Mouse (Mus musculus): Measurements from ENCODE around the gene Slc16a6. TPM values are rescaled to one million over a fixed set of nuclear protein-coding genes. Genes with fewer than 3 reads are reported as not detected.
A peak's percentile ranks its signal among the peaks of the same experiment; 100 is the strongest.
"Not testable (repeated sequence)": the region's sequence is repeated elsewhere in the genome, so short reads cannot be mapped to it uniquely, and the experiment has no call there.

Gene Slc16a6
- polyA plus RNA-seq, 1 experiment from 2014 or later: 7.0 TPM

DNA sequence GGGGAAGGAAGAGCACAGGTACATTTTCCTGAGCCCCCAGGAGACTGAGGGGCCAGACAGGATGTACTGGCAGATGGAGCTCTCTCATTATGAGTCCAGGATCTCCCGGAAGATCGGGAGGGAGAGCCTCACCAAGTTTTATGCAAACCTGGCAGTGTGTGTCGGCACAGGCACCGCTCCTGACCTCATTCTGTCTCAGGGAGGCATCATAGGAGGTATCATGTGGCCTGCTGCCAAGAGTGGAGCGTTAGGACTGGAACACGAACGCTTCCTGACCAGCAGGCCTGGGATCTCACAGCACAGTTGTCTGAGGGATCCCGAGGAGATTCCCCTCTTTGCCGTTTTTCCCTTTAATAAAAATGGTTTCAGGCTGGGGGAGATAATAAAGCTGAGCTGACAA is 31.6 kb upstream of the Slc16a6 start:
- Histone ChIP-seq H3K4me2 (ENCODE audit: low read depth, low read length) (no peak overlapping the region), H3K9me3 (replicated peaks; ENCODE audit: control insufficient read depth, low read length) (0 out of 2 replicates have a peak, but pooled peaks cover 4% of the 10 kb centered on the region), H3K36me3 (ENCODE audit: control insufficient read depth, insufficient read depth) (no peaks in the 10 kb centered on the region), H3K9ac (ENCODE audit: low read length) (no peak overlapping the region), H3K27me3 (ENCODE audit: control insufficient read depth, insufficient read depth, low read length) (no peaks in the 10 kb centered on the region), H3K4me1 (ENCODE audit: control insufficient read depth, insufficient read depth, low read length) (no peaks in the 10 kb centered on the region), H3K4me3 (ENCODE audit: low read length) (no peak overlapping the region), H3K27ac (ENCODE audit: low read length) (no peak overlapping the region)
- WGBS: 30% methylated on average over 9 of the region's 9 CpGs
- ATAC-seq (replicated peaks; ENCODE audit: extremely low read depth, insufficient read depth, low FRiP score): no peak

DNA sequence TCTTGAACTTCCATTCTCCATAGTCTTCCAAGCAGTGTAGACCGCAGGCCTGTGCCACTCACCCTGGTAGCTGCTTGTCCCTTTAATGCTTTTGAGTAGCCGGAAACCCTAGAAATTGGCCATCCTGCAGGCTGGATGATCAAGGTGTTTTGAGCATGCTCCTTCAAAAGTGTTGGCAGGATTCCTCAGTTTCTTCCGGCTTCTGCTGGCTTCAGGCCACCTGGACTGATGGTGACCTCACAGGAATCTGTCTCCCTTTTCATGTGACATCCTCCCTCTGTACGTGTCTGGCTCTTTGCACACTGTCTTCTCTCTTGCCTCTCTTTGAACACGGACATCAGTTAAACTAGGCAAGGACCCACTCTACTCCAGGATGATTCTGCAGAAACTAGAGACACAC is 26.8 kb upstream of the Slc16a6 start:
- WGBS: 71% methylated on average over 5 of the region's 5 CpGs
- ATAC-seq (replicated peaks; ENCODE audit: extremely low read depth, insufficient read depth, low FRiP score): no peak

DNA sequence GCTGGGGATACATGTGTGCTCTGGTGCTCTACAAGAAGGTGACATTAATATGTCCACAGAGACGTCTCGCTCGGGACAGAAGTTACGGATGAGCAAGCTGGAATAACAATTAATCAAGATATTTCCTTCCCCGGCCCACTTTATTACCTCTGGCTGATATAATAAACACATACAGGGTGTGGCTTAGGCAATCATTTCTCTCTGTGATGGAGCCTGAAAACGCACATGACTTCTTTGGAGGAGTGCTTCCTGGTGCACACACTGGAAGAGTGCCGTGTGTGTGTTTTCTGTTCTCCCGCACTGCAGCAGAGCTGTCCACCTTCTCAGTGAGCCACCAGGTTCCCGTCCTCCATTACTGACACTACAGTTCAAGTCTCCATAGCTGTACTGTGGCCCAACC is 24.6 kb upstream of the Slc16a6 start:
- no peaks in the 10 kb centered on the region for H3K9me3 ChIP-seq (replicated peaks; ENCODE audit: control insufficient read depth, low read length)
- no peak overlapping the region for H3K4me2 ChIP-seq (ENCODE audit: low read depth, low read length)
- H3K9ac ChIP-seq (ENCODE audit: low read length): no peak overlapping the region
- WGBS: 74% methylated on average over 9 of the region's 9 CpGs
- peaks cover 14% of the 10 kb centered on the region for H3K4me1 ChIP-seq (ENCODE audit: control insufficient read depth, insufficient read depth, low read length)
- ATAC-seq (replicated peaks; ENCODE audit: extremely low read depth, insufficient read depth, low FRiP score): no peak
- peak overlapping the region; percentile 5; the same call in 1 of the 2 replicates for H3K27ac ChIP-seq (ENCODE audit: low read length)
- no peak overlapping the region for H3K4me3 ChIP-seq (ENCODE audit: low read length)
- H3K36me3 ChIP-seq (ENCODE audit: control insufficient read depth, insufficient read depth): no peaks in the 10 kb centered on the region
- no peaks in the 10 kb centered on the region for H3K27me3 ChIP-seq (ENCODE audit: control insufficient read depth, insufficient read depth, low read length)

More for the DNA sequence above, 26.8 kb upstream of the Slc16a6 start:
- Histone ChIP-seq H3K27me3 (ENCODE audit: control insufficient read depth, insufficient read depth, low read length) (no peaks in the 10 kb centered on the region), H3K27ac (ENCODE audit: low read length) (no peak overlapping the region), H3K9me3 (replicated peaks; ENCODE audit: control insufficient read depth, low read length) (no peaks in the 10 kb centered on the region), H3K36me3 (ENCODE audit: control insufficient read depth, insufficient read depth) (no peaks in the 10 kb centered on the region), H3K4me3 (ENCODE audit: low read length) (no peak overlapping the region), H3K4me2 (ENCODE audit: low read depth, low read length) (no peak overlapping the region), H3K9ac (ENCODE audit: low read length) (no peak overlapping the region), H3K4me1 (ENCODE audit: control insufficient read depth, insufficient read depth, low read length) (peaks cover 7% of the 10 kb centered on the region)

DNA sequence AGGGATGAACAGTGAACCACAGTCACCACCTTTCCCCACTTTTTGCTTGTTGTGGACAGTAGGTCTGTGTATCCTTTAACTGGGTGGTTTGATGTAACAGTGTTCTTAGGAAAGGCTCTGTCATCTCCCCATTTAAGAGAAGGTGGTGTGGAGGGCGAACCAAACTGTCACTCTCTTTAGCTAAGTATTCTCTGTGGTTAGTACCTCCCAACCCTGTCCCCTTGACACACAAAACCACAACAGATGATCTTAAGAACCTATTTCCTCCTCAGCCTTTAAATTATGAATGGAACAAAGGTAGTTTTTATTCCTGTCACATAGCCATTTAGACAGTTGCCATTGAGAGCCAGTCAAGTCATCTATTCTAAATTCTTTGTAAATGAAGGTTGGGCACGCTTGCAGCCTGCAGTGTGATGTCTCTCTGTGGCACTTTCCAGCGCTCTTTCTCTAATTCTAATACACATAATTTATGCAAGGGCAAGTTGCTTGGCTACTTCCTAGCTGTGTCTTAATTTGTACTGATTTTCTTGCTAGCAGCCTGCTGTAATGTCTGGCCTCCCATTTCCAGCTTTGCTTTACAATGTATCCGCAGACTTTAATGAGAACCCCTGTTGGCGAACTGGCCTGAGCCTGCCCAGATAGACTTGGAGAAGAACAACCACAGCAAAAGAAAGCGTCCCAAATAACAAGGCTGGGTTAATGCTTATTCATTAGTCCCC is 23.8 kb upstream of the Slc16a6 start:
- Histone ChIP-seq H3K9ac (ENCODE audit: low read length) (no peak overlapping the region), H3K4me3 (ENCODE audit: low read length) (no peak overlapping the region), H3K4me1 (ENCODE audit: control insufficient read depth, insufficient read depth, low read length) (peaks cover 14% of the 10 kb centered on the region), H3K9me3 (replicated peaks; ENCODE audit: control insufficient read depth, low read length) (no peaks in the 10 kb centered on the region), H3K27ac (ENCODE audit: low read length) (no peak overlapping the region), H3K4me2 (ENCODE audit: low read depth, low read length) (no peak overlapping the region), H3K36me3 (ENCODE audit: control insufficient read depth, insufficient read depth) (no peaks in the 10 kb centered on the region), H3K27me3 (ENCODE audit: control insufficient read depth, insufficient read depth, low read length) (no peaks in the 10 kb centered on the region)
- WGBS: 84% methylated on average over 6 of the region's 6 CpGs
- no peak for ATAC-seq (replicated peaks; ENCODE audit: extremely low read depth, insufficient read depth, low FRiP score)

DNA sequence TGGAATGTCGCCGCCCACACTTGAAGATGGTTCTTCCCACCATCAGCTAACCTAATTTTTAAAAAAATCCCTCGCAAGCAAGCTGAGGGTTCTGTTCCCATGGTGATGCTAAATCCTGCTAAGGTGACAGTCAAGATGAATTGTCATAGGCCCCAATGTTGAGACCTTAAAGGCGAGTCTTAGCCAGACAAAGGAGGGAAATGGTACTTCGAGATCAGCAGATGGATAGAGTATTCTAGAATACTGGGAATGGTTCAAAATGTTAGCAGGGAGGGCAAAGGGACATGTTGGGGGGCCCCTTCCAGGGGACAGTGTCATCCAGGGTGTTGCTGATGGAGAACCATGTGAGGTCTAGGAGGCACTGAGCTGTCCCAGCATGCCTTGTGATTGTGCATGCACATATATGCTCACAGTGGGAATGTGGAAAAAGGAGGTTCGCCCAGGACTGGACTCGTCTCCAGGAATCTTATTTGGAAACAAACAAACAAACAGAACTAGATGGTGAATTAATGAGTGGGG is 23.1 kb upstream of the Slc16a6 start:
- Histone ChIP-seq H3K4me2 (ENCODE audit: low read depth, low read length) (no peak overlapping the region), H3K27ac (ENCODE audit: low read length) (no peak overlapping the region), H3K27me3 (ENCODE audit: control insufficient read depth, insufficient read depth, low read length) (no peaks in the 10 kb centered on the region), H3K36me3 (ENCODE audit: control insufficient read depth, insufficient read depth) (no peaks in the 10 kb centered on the region), H3K9ac (ENCODE audit: low read length) (no peak overlapping the region), H3K4me1 (ENCODE audit: control insufficient read depth, insufficient read depth, low read length) (peaks cover 14% of the 10 kb centered on the region), H3K9me3 (replicated peaks; ENCODE audit: control insufficient read depth, low read length) (no peaks in the 10 kb centered on the region), H3K4me3 (ENCODE audit: low read length) (no peak overlapping the region)
- WGBS: 77% methylated on average over 7 of the region's 7 CpGs
- ATAC-seq (replicated peaks; ENCODE audit: extremely low read depth, insufficient read depth, low FRiP score): no peak

DNA sequence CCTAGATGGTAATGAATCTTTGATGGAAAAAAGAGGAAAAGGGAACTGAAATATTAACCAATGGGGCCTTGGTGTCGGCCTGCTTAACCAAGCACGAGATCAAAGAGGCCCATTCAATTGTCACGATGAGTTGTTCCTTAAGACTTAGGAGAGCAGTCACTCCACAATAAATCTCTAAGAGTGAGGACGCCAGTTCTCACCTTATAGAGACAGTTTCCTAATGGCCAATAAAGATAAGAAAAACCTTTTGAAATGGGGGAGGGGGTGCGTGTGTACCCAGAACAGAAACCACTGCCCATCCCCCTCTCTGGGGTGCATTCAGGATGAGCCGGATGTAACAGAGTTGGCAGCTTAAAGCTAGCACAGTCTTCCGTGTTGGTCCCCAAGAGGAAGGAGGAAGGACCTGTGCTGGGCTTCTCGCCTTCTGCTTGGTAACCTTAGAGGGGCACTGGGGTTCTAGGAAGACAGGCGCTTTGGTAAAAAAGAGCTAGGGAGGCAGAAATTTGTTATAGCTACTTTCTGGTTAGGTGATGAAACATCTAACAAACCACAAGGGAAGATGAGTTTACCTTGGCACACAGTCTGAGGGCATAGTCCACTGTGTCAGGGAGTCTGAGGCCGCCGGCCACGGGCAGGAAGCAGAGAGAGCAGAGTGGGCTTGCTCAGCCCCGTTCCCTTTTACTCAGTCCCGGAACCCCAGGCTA is 22.5 kb upstream of the Slc16a6 start:
- H3K9ac ChIP-seq (ENCODE audit: low read length): no peak overlapping the region
- no peak; the same call in 1 of the 2 replicates for ATAC-seq (replicated peaks; ENCODE audit: extremely low read depth, insufficient read depth, low FRiP score)
- H3K9me3 ChIP-seq (replicated peaks; ENCODE audit: control insufficient read depth, low read length): no peaks in the 10 kb centered on the region
- no peak overlapping the region for H3K27ac ChIP-seq (ENCODE audit: low read length)
- H3K4me1 ChIP-seq (ENCODE audit: control insufficient read depth, insufficient read depth, low read length): peaks cover 14% of the 10 kb centered on the region
- H3K27me3 ChIP-seq (ENCODE audit: control insufficient read depth, insufficient read depth, low read length): no peaks in the 10 kb centered on the region
- H3K4me2 ChIP-seq (ENCODE audit: low read depth, low read length): peak overlapping the region; percentile 8; the same call in 1 of the 2 replicates
- no peaks in the 10 kb centered on the region for H3K36me3 ChIP-seq (ENCODE audit: control insufficient read depth, insufficient read depth)
- WGBS: 49% methylated on average over 14 of the region's 14 CpGs
- no peak overlapping the region for H3K4me3 ChIP-seq (ENCODE audit: low read length)

DNA sequence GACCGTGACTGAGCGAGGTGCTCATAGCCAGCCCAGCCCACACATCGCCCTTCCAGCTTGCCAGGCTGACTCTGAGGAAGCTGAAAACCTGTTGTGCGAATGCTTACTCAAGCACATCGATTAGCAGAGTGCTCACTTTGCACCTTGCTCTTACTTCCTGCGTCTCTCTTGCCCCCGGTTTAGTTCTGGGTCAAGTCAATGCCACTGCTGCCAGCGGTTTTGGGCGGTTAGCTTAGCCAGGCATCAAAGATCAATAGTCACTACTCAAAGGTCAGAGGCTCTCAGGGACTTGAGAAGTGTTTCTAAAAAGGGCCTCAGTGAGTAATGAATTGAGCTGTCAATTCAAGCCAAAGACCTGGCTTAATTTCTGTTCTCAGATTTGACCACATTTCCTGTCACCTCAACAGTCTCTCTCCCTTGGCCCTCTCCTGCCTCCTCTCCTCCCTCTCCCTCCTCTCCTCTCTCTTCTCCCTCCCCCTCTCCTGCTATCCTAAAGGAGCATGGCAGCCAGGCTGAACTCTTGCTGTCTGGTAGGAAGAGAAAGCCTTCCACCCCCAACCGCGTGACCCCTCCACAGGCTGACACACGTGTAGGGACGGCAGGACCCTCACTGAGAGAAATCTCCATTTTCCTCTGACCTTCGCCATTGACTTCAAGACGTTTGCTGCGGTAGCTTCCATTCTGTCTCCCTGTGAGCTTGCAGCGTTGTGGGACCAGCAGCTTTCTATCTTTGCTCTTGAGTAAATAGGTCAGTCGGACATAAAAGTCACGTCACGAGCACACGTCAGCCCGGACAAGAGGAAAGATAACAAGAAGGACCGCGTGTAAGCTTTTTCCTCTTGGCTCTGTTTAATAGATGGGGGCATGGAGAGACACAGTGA is 21.7 kb upstream of the Slc16a6 start:
- Histone ChIP-seq H3K27me3 (ENCODE audit: control insufficient read depth, insufficient read depth, low read length) (no peaks in the 10 kb centered on the region), H3K4me1 (ENCODE audit: control insufficient read depth, insufficient read depth, low read length) (peaks cover 14% of the 10 kb centered on the region), H3K36me3 (ENCODE audit: control insufficient read depth, insufficient read depth) (no peaks in the 10 kb centered on the region), H3K27ac (ENCODE audit: low read length) (no peak overlapping the region), H3K9ac (ENCODE audit: low read length) (no peak overlapping the region), H3K9me3 (replicated peaks; ENCODE audit: control insufficient read depth, low read length) (no peaks in the 10 kb centered on the region), H3K4me2 (ENCODE audit: low read depth, low read length) (peak overlapping the region; percentile 8; the same call in 1 of the 2 replicates), H3K4me3 (ENCODE audit: low read length) (no peak overlapping the region)
- WGBS: 33% methylated on average over 24 of the region's 24 CpGs
- no peak for ATAC-seq (replicated peaks; ENCODE audit: extremely low read depth, insufficient read depth, low FRiP score)

DNA sequence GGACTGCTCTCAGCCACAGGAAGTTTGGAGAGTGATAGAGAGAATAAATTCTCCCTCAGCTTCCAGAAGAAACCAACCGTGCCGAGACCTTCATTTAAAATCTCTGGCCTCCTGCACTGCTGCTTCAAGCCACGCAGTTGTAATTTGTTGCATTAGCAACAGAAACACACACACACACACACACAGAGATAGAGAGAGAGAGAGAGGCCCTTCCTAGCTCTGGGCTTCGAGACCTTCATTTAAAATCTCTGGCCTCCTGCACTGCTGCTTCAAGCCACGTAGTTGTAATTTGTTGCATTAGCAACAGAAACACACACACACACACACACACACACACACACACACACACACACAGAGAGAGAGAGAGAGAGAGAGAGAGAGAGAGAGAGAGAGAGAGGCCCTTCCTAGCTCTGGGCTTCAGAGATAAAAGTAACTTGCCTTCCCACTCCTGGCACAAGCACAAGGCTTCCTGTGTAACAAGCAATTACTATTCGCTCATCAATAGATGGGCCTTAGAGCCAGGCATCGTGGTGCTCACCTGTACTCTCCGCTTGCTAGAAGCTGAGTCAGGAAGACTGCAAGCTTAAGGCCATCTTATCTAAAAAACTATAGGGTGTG is 19.6 kb upstream of the Slc16a6 start:
- 59% methylated on average over 8 of the region's 8 CpGs for WGBS
- not testable (repeated sequence) for ATAC-seq (replicated peaks; ENCODE audit: extremely low read depth, insufficient read depth, low FRiP score); H3K27me3 ChIP-seq (ENCODE audit: control insufficient read depth, insufficient read depth, low read length)

More for the DNA sequence above, 19.6 kb upstream of the Slc16a6 start:
- H3K9ac ChIP-seq (ENCODE audit: low read length); H3K9me3 ChIP-seq (replicated peaks; ENCODE audit: control insufficient read depth, low read length); H3K27ac ChIP-seq (ENCODE audit: low read length); H3K4me3 ChIP-seq (ENCODE audit: low read length); H3K36me3 ChIP-seq (ENCODE audit: control insufficient read depth, insufficient read depth); H3K4me2 ChIP-seq (ENCODE audit: low read depth, low read length): not testable (repeated sequence)
- peaks cover 14% of the 10 kb centered on the region for H3K4me1 ChIP-seq (ENCODE audit: control insufficient read depth, insufficient read depth, low read length)

Measured in heart, embryonic 16.5 days (tissue).